Mouse (Mus musculus) frontal cortex, postnatal 25 days (tissue): ENCODE data around the gene Ccdc172.
A peak's percentile ranks its signal among the peaks of the same experiment; 100 is the strongest.

Source experiments
- DNase-seq, 2 experiments: peaks; one replicate each; pipeline ENCODE4 v3.0.0; 2022; ENCODE audit warnings: low spot score in 2 of 2

Ccdc172 gene

DNA sequence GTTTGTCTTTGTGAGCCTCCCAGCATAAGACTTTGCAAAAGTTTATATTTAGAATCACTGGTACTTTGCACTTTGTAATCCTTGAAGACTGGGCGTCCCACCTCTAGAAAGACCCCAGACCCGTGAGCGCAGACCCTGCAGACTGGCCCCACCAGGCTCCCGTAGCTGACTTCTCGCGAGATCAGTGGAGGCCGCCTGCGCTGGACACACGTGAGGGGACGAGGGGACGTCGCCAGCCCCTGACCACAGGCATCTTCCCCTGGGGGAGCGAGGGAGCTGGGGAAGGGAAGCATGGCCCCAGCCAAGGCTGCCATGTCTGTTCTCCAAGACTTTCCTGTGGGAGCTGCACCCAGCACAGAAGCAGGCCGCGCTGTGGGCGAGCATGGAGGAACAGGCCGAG, at the start of gene Ccdc172:
TSS of gene Ccdc172 (plus strand) at position 176 of the 400 bp plus-strand sequence.
- DNase-seq, result no peak

GRCm38 (mm10) chr19:58463755-58464154, 48.0 kb upstream of the Ccdc172 start:
- no peak for DNase-seq

- DNase-seq, result no peak
Measured at GRCm38 (mm10) chr19:58468331-58468730, 43.5 kb upstream of the Ccdc172 start.

GRCm38 (mm10) chr19:58469421-58469820, 42.4 kb upstream of the Ccdc172 start:
- peak; percentile 90 to 92 for DNase-seq

DNA sequence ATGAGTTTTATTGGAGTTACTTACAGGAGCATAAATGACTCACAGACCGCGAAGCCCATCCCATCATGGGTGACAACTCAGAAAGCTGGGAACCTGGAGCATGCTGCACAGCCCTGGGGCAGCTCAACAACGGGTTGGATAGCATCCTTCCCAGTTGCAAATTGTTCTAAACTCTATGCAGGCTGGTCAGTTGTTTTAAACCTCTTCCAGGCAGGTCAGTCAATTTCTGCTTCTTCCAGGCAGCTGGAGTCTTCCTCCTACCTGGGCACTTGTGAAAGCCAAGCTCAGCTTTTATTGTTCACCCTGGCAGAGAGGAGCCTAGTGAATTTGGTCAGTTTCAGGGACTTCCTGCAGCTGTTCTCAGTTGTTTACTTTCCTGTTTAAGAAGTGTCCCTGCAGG, 37.5 kb upstream of the Ccdc172 start:
- no peak for DNase-seq

DNA sequence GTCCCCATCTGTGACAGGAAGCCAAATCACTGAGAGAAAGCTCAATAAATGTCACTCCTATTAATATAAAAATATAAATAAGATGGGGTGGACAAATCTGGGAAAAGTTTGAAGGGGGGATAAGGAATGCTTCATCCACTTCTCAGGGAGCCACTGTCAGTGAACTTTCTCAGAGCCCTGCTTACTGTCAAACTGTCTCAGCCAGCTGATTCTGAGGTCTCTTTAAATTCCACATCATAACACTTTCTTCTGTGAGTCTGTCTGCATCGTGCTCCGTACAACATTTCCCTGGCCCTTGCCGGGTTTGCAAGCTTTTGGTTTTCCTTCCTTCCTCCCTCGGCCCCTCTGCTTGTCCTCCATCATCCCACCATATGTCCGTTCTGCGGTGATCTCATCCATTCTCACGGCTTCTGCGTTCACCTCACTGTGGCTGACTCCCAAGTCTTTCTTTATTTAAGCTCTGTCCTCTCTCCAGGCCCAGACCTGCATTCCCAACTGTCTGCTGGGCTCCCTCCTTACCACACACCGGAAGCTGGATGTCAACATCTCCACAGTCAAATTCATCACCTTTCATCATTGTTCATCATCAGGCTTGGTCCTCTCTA, 29.3 kb upstream of the Ccdc172 start:
- no peak for DNase-seq

GRCm38 (mm10) chr19:58486686-58487085, 25.1 kb upstream of the Ccdc172 start:
- no peak for DNase-seq

DNA sequence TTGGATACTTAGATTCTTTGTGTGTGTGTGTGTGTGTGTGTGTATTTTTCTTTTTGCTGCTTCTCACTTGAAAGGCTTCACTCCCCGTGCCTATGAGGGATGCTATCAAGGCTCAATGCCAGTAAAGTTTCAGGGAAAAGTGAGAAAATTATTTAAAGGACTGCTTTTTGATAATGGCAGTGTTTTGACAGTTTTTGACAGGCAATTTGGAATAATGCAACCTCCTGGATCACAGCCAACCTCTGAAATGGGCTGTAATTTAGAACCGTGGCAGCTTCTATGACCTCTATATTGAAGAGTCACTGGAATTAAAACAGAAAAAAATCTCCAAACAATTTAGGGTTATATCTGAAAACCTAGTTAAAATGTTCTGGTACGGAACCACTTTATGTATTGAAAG, 14.7 kb upstream of the Ccdc172 start:
- DNase-seq, result no peak

GRCm38 (mm10) chr19:58499420-58499966, 12.3 kb upstream of the Ccdc172 start:
- no peak for DNase-seq

GRCm38 (mm10) chr19:58500049-58500448, 11.7 kb upstream of the Ccdc172 start:
- no peak for DNase-seq

GRCm38 (mm10) chr19:58521696-58522095, 9.9 kb downstream of the Ccdc172 start:
- DNase-seq, result no peak

DNA sequence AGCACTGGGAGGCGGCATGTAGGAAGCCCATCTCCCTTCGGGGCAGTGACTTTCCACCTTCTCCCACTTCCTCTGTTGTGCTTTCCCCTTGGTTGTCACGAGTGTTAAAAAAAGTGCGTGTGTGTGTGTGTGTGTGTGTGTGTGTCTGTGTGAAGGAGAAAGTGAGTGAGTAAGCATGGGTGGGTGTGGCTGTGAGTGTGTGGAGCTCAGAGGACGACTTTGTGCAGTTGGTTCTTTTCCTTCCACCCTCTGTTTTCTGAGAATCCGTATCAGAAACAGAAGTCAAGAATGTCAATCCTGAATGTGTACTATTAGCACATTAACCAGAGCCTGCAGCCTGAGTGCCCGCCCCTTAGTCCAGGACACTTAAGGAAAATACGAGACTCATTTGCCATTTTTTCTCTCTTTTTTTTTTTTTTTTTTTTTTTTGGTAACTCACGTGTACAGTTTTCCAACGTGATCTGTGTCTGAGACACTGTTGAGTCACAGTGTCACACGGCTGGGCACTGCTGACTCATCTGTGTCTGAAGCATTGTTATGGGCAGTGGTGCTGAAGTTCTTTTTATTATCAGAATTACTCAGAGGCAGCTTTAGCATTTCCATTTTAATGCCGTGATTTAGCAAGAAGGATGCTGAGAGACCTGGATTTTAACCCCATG, 12.1 kb downstream of the Ccdc172 start:
- no peak for DNase-seq

GRCm38 (mm10) chr19:58525457-58526239, 13.9 kb downstream of the Ccdc172 start:
- no peak for DNase-seq

- DNase-seq, result no peak
Measured at GRCm38 (mm10) chr19:58533077-58533476, 21.3 kb downstream of the Ccdc172 start.

GRCm38 (mm10) chr19:58536691-58537090, 24.9 kb downstream of the Ccdc172 start:
- no peak for DNase-seq

GRCm38 (mm10) chr19:58540396-58540795, 28.6 kb downstream of the Ccdc172 start:
- DNase-seq, result no peak

DNA sequence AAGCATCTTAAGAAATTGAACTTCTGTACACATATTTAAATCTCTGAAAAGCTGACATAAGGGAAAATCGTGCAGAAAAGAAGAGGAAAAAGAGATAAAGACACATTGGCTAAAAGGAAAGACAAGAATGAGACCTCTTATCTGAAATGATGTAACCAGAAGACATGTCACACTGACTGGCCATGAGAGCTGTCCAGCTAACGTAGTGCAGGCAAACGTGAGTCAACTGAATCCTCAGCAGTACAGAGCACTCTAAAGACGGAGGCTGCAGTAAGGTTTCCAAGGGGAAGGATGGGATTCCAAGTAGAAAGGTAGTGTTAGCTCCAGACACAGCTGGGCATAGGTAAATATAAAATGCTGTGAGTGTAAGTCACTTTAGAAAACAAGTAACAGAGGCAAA, 36.6 kb downstream of the Ccdc172 start:
- DNase-seq, result no peak

DNA sequence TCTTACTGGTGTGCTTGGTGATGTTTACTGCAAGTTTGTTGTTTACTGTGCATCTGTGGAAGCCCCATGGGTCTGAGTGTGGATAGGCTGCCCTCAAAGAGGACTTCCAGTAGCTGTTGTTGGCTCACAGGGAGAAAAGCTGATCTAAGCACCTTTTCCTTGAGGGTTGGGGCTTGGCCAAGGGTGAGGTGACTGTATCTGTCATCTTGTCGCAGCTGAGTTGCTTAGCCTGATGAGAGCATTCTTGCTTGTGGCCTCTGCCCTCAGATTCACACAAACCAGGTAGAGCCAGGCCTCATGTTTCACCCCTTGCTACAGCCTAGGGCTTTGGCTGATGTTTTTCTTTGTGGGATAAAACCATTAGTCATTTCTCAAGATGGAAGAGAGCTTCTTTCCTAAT, 38.7 kb downstream of the Ccdc172 start:
- DNase-seq, result no peak

DNA sequence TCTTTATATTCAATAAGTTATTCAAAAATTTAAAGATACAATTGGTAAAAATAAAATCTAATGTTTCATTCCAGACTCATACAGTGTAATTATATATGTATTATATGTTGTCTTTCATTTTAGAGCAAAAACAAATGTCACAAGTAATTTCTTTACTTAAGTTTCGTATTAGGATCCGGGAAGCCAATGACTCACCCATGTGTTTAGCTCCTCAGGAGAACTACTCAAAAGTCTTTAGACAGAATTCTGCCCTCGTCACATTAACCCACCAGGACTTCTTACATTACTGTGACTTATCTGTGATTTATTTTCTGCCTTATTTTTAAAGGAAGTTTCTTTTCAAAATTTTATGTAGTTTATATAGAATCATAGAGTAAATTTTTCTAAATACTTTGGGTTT, 39.1 kb downstream of the Ccdc172 start:
- DNase-seq, result no peak

DNA sequence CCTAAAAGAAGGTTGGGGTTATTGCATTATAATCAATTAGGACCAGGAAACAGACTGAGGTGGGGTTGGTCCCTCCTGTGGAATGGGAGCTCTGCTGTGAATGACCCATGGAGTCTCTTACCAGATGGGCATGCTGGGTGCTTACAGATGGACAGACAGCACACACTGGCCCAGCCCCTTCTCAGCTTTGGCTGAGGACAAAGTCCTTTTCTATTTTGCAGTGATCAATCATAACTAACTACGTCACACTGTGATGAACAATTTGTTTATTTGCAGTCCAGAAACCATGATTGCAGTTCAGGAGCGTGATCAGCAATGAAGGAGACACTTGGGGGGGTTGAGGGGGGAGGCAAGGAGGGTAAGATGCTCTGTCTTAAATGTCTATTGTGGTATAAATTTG, 43.2 kb downstream of the Ccdc172 start:
- no peak for DNase-seq

DNA sequence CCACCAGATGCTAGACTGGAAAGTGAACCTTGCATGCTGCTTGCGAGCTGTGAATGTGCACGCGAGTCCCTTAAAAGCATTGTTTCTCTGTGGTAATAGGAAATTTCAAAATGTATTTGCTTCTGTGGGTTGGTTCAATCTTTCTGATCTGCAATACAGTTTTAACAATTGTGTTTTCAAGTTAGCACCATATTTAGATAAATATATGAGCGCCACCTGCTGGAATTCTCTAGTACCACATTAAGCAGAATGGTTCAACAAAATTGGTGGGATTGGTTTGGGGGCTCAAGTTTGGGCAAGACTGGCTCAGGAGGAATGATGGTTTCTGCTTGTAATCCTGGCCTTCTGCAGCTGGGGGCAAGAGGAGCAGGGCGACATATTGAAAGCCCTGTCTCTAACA, 46.6 kb downstream of the Ccdc172 start:
- peak in 1 of 2 experiments; percentile 29 for DNase-seq

DNA sequence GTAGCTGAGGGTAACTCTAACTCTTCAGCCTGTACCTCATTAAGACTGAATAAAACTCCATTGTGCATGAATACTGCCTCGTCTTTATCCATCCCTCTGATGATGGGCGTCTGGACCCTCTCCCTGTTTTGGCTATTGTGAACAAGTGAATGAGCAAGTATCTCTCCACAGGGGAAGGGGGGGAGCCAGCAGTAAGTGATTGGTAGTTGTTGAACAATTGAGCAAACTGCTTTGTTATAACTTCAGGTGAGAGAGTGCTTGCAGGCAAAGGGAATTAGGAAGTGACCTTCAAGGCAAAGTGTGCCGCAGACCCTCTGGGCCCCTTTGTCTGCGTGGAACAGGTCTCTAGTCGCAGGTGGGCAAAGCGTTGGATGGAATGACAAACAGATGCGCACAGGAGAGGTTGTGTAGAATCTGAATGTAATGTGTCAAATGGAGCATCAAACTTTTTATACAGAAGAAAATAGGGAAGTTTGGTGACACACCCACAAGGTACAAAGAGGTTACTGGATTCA, 50.6 kb downstream of the Ccdc172 start:
- DNase-seq, result no peak
